Mouse (Mus musculus) MEL (cell line): ENCODE measurements around the gene Nkx2-3.
A peak's percentile ranks its signal among the peaks of the same experiment; 100 is the strongest.

Experiments
- BHLHE40 ChIP-seq: IDR thresholded peaks from 2 replicates; pipeline ENCODE4 v1.6.1; 2012; ENCODE audit warnings: low read depth, mild to moderate bottlenecking, inconsistent platforms, low read length, improper control_type of control experiment, borderline replicate concordance
- CTCF ChIP-seq, 3 experiments: IDR thresholded peaks in 2 of 3; conservative IDR thresholded peaks in 1 of 3; 2 replicates each; pipeline ENCODE4 v1.5.1; 2011 to 2012; ENCODE audit warnings: low read length in 3 of 3, low read depth in 2 of 3, mild to moderate bottlenecking in 2 of 3, improper control_type of control experiment in 1 of 3, inconsistent platforms in 1 of 3, mixed read lengths in 1 of 3, moderate library complexity in 1 of 3; ENCODE audit not compliant: control insufficient read depth in 1 of 3, insufficient read depth in 1 of 3, poor library complexity in 1 of 3, severe bottlenecking in 1 of 3
- EP300 ChIP-seq, 2 experiments: IDR thresholded peaks; 2 replicates each; pipeline ENCODE4 v1.6.1; 2011; ENCODE audit warnings: improper control_type of control experiment in 2 of 2, low read length in 2 of 2, low read depth in 1 of 2, mild to moderate bottlenecking in 1 of 2
- GABPA ChIP-seq: IDR thresholded peaks from 2 replicates; pipeline ENCODE4 v1.6.1; 2012; ENCODE audit warnings: low read depth, mild to moderate bottlenecking, inconsistent platforms, low read length, improper control_type of control experiment, moderate library complexity
- HCFC1 ChIP-seq: IDR thresholded peaks from 2 replicates; pipeline ENCODE4 v1.6.1; 2012; ENCODE audit warnings: low read depth, mild to moderate bottlenecking, inconsistent platforms, low read length, improper control_type of control experiment, moderate library complexity
- MAFK ChIP-seq: IDR thresholded peaks from 2 replicates; pipeline ENCODE4 v1.6.1; 2011; ENCODE audit warnings: low read depth, mild to moderate bottlenecking, low read length, improper control_type of control experiment, borderline replicate concordance
- MAX ChIP-seq: IDR thresholded peaks from 2 replicates; pipeline ENCODE4 v1.6.1; 2011; ENCODE audit warnings: low read length, improper control_type of control experiment
- MAZ ChIP-seq: IDR thresholded peaks from 2 replicates; pipeline ENCODE4 v1.6.1; 2012; ENCODE audit warnings: low read depth, mild to moderate bottlenecking, inconsistent platforms, low read length, improper control_type of control experiment
- POLR2A ChIP-seq, 2 experiments: IDR thresholded peaks; 2 replicates each; pipeline ENCODE4 v1.6.1; 2011 to 2012; ENCODE audit warnings: low read length in 2 of 2, mild to moderate bottlenecking in 2 of 2, control low read depth in 1 of 2, improper control_type of control experiment in 1 of 2, low read depth in 1 of 2, moderate library complexity in 1 of 2; ENCODE audit not compliant: control insufficient read depth in 1 of 2, insufficient read depth in 1 of 2, poor library complexity in 1 of 2
- POLR2AphosphoS2 ChIP-seq: IDR thresholded peaks from 2 replicates; pipeline ENCODE4 v1.6.1; 2011; ENCODE audit warnings: low read length, improper control_type of control experiment
- TAL1 ChIP-seq: IDR thresholded peaks from 2 replicates; pipeline ENCODE4 v1.6.1; 2012; ENCODE audit warnings: mild to moderate bottlenecking, inconsistent platforms, low read length, moderate library complexity, mixed read lengths
- USF1 ChIP-seq: IDR thresholded peaks from 2 replicates; pipeline ENCODE4 v1.6.1; 2014; ENCODE audit warnings: low read depth, mild to moderate bottlenecking, inconsistent platforms, low read length, improper control_type of control experiment, moderate library complexity

GRCm38 (mm10) chr19:43623913-43624312, 11.8 kb downstream of the Nkx2-3 start:
- TF ChIP-seq POLR2A (IDR thresholded peaks at IDR 0.05; ENCODE audit: control insufficient read depth in 1 of 2, insufficient read depth in 1 of 2, low read depth in 1 of 2, low read length in 2 of 2, poor library complexity in 1 of 2) (no peak), HCFC1 (no peak), USF1 (no peak), EP300 (IDR thresholded peaks at IDR 0.05; ENCODE audit: low read depth in 1 of 2, low read length in 2 of 2) (no peak), CTCF (IDR thresholded peaks at IDR 0.05 in 2 of 3, conservative IDR thresholded peaks at IDR 0.05 in 1 of 3; ENCODE audit: control insufficient read depth in 1 of 3, insufficient read depth in 1 of 3, low read depth in 2 of 3, low read length in 3 of 3, poor library complexity in 1 of 3, severe bottlenecking in 1 of 3) (peak in 2 of 3 experiments; percentile 69 to 93), GABPA (no peak), POLR2AphosphoS2 (no peak), MAFK (no peak), BHLHE40 (no peak), MAX (no peak), MAZ (no peak), TAL1 (no peak)
